Mouse (Mus musculus): ENCODE results near the gene Nfya. TPM values are rescaled to one million over a fixed set of nuclear protein-coding genes. Genes with fewer than 3 reads are reported as not detected.

Nfya gene
- total and polyA plus RNA-seq, 2 experiments from 2014 or later: 5.0 to 29.0 TPM

- 0 out of 2 replicates have a peak, but pooled peaks cover 8% of the 10 kb centered on the region for H3K4me1 ChIP-seq (ENCODE audit: insufficient read depth, low read length)
- H3K4me2 ChIP-seq (ENCODE audit: low read depth, low read length): no peak overlapping the region
- no peak for TF ChIP-seq CTCF (IDR thresholded peaks at IDR 0.05; ENCODE audit: low read depth)
- H3K9me3 ChIP-seq (ENCODE audit: low read length): no peaks in the 10 kb centered on the region
- ATAC-seq (no peak), DNase-seq (ENCODE audit: low spot score) (no peak)
- H3K27ac ChIP-seq: no peak overlapping the region
- 91% methylated on average over 3 of the region's 3 CpGs for WGBS
- no peaks in the 10 kb centered on the region for H3K27me3 ChIP-seq (ENCODE audit: insufficient read depth, low read length)
- H3K9ac ChIP-seq (replicated peaks; ENCODE audit: low read length): no peak overlapping the region
- H3K36me3 ChIP-seq (ENCODE audit: insufficient read depth, low read length): peaks cover 21% of the 10 kb centered on the region; the same call in 1 of the 2 replicates
- no peak overlapping the region for H3K4me3 ChIP-seq (ENCODE audit: low read length)
These were observed 7.0 kb downstream of the Nfya start for GRCm38 (mm10) chr17:48402751-48403150.

GRCm38 (mm10) chr17:48401710-48402109 lies 8.0 kb downstream of the Nfya start:
- no peak overlapping the region for H3K4me2 ChIP-seq (ENCODE audit: low read depth, low read length)
- H3K9ac ChIP-seq (replicated peaks; ENCODE audit: low read length): no peak overlapping the region
- TF ChIP-seq CTCF (IDR thresholded peaks at IDR 0.05; ENCODE audit: low read depth): no peak
- peaks cover 21% of the 10 kb centered on the region; the same call in 1 of the 2 replicates for H3K36me3 ChIP-seq (ENCODE audit: insufficient read depth, low read length)
- ATAC-seq (no peak), DNase-seq (ENCODE audit: low spot score) (no peak)
- no peak overlapping the region for H3K4me3 ChIP-seq (ENCODE audit: low read length)
- no peak overlapping the region for H3K27ac ChIP-seq
- no peaks in the 10 kb centered on the region for H3K4me1 ChIP-seq (ENCODE audit: insufficient read depth, low read length)
- no peaks in the 10 kb centered on the region for H3K27me3 ChIP-seq (ENCODE audit: insufficient read depth, low read length)
- WGBS: 84% methylated on average over 4 of the region's 4 CpGs
- H3K9me3 ChIP-seq (ENCODE audit: low read length): no peaks in the 10 kb centered on the region

- Histone ChIP-seq H3K4me2 (ENCODE audit: low read depth, low read length) (no peak overlapping the region), H3K9ac (replicated peaks; ENCODE audit: low read length) (no peak overlapping the region), H3K27me3 (ENCODE audit: insufficient read depth, low read length) (no peaks in the 10 kb centered on the region), H3K4me1 (ENCODE audit: insufficient read depth, low read length) (no peaks in the 10 kb centered on the region), H3K27ac (no peak overlapping the region), H3K4me3 (ENCODE audit: low read length) (no peak overlapping the region), H3K9me3 (ENCODE audit: low read length) (no peaks in the 10 kb centered on the region), H3K36me3 (ENCODE audit: insufficient read depth, low read length) (peaks cover 65% of the 10 kb centered on the region)
- no peak for DNase-seq (ENCODE audit: low spot score)
- no peak for ATAC-seq
- 96% methylated on average over 3 of the region's 3 CpGs for WGBS
- TF ChIP-seq CTCF (IDR thresholded peaks at IDR 0.05; ENCODE audit: low read depth): no peak
These were observed 17.1 kb downstream of the Nfya start for GRCm38 (mm10) chr17:48392616-48393015.

- Histone ChIP-seq H3K27ac (no peak overlapping the region), H3K27me3 (ENCODE audit: insufficient read depth, low read length) (no peaks in the 10 kb centered on the region), H3K9ac (replicated peaks; ENCODE audit: low read length) (no peak overlapping the region), H3K36me3 (ENCODE audit: insufficient read depth, low read length) (peaks cover 76% of the 10 kb centered on the region), H3K4me1 (ENCODE audit: insufficient read depth, low read length) (no peaks in the 10 kb centered on the region), H3K4me3 (ENCODE audit: low read length) (no peak overlapping the region), H3K4me2 (ENCODE audit: low read depth, low read length) (no peak overlapping the region), H3K9me3 (ENCODE audit: low read length) (no peaks in the 10 kb centered on the region)
- no peak for TF ChIP-seq CTCF (IDR thresholded peaks at IDR 0.05; ENCODE audit: low read depth)
- DNase-seq (ENCODE audit: low spot score) (no peak), ATAC-seq (no peak)
- WGBS: 85% methylated on average over 5 of the region's 5 CpGs
These were observed 18.3 kb downstream of the Nfya start for GRCm38 (mm10) chr17:48391446-48391845.

GRCm38 (mm10) chr17:48389442-48389841 lies 20.3 kb downstream of the Nfya start:
- H3K9me3 ChIP-seq (ENCODE audit: low read length): no peaks in the 10 kb centered on the region
- DNase-seq (ENCODE audit: low spot score): no peak
- H3K9ac ChIP-seq (replicated peaks; ENCODE audit: low read length): no peak overlapping the region
- H3K36me3 ChIP-seq (ENCODE audit: insufficient read depth, low read length): peaks cover 68% of the 10 kb centered on the region
- H3K4me2 ChIP-seq (ENCODE audit: low read depth, low read length): no peak overlapping the region
- no peaks in the 10 kb centered on the region for H3K27me3 ChIP-seq (ENCODE audit: insufficient read depth, low read length)
- WGBS: 95% methylated on average over 5 of the region's 5 CpGs
- ATAC-seq: no peak
- H3K4me3 ChIP-seq (ENCODE audit: low read length): no peak overlapping the region
- H3K27ac ChIP-seq: no peak overlapping the region
- no peaks in the 10 kb centered on the region for H3K4me1 ChIP-seq (ENCODE audit: insufficient read depth, low read length)
- TF ChIP-seq CTCF (IDR thresholded peaks at IDR 0.05; ENCODE audit: low read depth): no peak

- no peak overlapping the region for H3K9ac ChIP-seq (replicated peaks; ENCODE audit: low read length)
- H3K27me3 ChIP-seq (ENCODE audit: insufficient read depth, low read length): no peaks in the 10 kb centered on the region
- no peak overlapping the region for H3K4me3 ChIP-seq (ENCODE audit: low read length)
- no peak overlapping the region for H3K4me2 ChIP-seq (ENCODE audit: low read depth, low read length)
- no peaks in the 10 kb centered on the region for H3K4me1 ChIP-seq (ENCODE audit: insufficient read depth, low read length)
- no peak for ATAC-seq
- no peak for DNase-seq (ENCODE audit: low spot score)
- H3K27ac ChIP-seq: no peak overlapping the region
- no peaks in the 10 kb centered on the region for H3K9me3 ChIP-seq (ENCODE audit: low read length)
- TF ChIP-seq CTCF (IDR thresholded peaks at IDR 0.05; ENCODE audit: low read depth): no peak
- H3K36me3 ChIP-seq (ENCODE audit: insufficient read depth, low read length): peaks cover 68% of the 10 kb centered on the region
- 85% methylated on average over 2 of the region's 2 CpGs for WGBS
These were observed 21.0 kb downstream of the Nfya start for GRCm38 (mm10) chr17:48388666-48389065.

- Histone ChIP-seq H3K4me3 (ENCODE audit: low read length) (no peak overlapping the region), H3K27me3 (ENCODE audit: insufficient read depth, low read length) (no peaks in the 10 kb centered on the region), H3K4me2 (ENCODE audit: low read depth, low read length) (no peak overlapping the region), H3K9me3 (ENCODE audit: low read length) (no peaks in the 10 kb centered on the region), H3K27ac (no peak overlapping the region), H3K4me1 (ENCODE audit: insufficient read depth, low read length) (no peaks in the 10 kb centered on the region), H3K36me3 (ENCODE audit: insufficient read depth, low read length) (peaks cover 43% of the 10 kb centered on the region), H3K9ac (replicated peaks; ENCODE audit: low read length) (no peak overlapping the region)
- ATAC-seq (no peak), DNase-seq (ENCODE audit: low spot score) (no peak)
- no peak for TF ChIP-seq CTCF (IDR thresholded peaks at IDR 0.05; ENCODE audit: low read depth)
- WGBS: 71% methylated on average over 2 of the region's 2 CpGs
These were observed 23.8 kb downstream of the Nfya start for GRCm38 (mm10) chr17:48385786-48386461.

All from hindbrain, postnatal 0 days (tissue).